Mouse (Mus musculus): Measurements from ENCODE around the gene Cldn15.

GRCm38 (mm10) chr5:136984828-136985227 is 18.4 kb downstream of the Cldn15 start:
- no peak for TF ChIP-seq CTCF (IDR thresholded peaks at IDR 0.05; ENCODE audit: low read depth)
- no peak for TF ChIP-seq EP300 (IDR thresholded peaks at IDR 0.05; ENCODE audit: low read depth)
